Mouse (Mus musculus) hindlimb bud, embryonic 11.5 days (tissue): ENCODE measurements around the gene Spsb2.
"Not testable (repeated sequence)": the region's sequence is repeated elsewhere in the genome, so short reads cannot be mapped to it uniquely, and the experiment has no call there.

ENCODE experiments used
- DNase-seq: peaks from one replicate; pipeline ENCODE4 v3.0.0-alpha.2; 2012; ENCODE audit warnings: low read depth, low spot score; ENCODE audit errors: extremely low spot score

Spsb2 gene

DNA sequence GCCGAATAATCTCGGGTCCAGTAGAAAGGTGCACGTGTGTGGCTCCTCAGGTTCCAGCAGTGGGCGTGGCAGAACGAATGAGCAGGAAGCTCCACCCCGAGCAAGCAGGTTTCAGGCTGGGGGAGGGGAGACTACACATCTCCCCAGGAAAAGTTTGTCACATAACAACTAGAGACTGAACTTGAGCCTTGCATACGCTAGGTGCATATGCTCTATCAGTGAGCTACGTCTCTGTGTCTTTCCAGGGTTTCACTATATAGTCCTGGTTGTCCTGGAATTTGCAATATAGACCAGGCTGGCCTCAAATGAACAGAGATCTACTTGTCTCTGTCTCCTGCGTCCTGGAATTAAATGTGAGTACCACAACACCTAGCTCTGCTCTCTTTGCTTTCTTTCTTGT lies 6.1 kb upstream of the Spsb2 start:
- DNase-seq = not testable (repeated sequence)

DNA sequence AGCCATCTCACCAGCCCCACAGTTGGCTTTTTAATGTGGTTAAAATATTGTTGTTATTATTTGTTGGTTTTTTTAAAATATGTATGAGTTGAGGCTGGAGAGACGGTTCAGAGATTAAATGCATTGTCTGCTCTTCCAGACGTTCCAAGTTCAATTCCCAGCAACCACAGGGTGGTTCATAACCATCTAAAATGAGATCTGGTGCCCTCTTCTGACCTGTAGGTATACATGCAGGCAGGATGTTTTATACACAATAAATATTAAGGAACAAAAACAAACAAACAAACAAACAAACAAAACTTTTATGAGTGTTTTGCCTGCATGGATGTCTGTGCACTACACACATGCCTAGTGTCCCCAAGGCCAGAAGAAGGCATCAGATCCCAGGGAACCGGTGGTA lies 5.4 kb upstream of the Spsb2 start:
- DNase-seq = no peak

DNA sequence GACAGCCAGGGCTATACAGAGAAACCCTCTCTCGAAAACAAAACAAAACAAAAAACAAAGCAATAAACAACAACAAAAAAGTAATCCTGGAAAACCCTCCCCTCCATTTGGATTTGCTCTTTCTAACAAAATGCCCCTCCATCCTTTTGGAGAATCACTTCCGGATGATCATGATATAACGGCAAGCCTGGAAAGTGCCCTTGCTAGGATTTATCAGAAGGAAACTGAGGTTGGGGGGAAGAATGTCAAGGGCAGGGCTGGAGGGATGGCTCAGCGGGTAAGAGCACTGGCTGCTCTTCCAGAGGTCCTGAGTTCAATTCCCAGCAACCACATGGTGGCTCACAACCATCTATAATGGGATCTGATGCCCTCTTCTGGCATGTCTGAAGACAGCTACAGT lies 4.8 kb upstream of the Spsb2 start:
- not testable (repeated sequence) for DNase-seq

DNA sequence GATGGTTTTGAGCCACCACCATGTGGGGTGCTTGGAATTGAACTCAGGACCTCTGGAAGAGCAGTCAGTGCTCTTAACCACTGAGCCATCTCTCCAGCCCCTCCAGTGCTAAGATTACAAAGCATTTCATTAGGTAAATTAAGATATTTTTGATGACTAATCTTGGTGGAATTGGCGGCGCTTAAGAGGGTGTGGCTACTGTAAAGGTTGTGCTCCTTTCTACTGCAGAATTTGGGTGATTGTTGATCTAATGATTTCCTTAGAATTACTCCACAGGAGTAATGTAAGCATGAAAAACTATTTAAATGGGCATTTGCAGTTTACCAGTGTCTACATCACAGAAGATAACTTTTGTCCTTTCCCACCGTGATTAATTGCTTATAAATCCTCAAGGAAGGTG lies 4.1 kb upstream of the Spsb2 start:
- no peak for DNase-seq

DNA sequence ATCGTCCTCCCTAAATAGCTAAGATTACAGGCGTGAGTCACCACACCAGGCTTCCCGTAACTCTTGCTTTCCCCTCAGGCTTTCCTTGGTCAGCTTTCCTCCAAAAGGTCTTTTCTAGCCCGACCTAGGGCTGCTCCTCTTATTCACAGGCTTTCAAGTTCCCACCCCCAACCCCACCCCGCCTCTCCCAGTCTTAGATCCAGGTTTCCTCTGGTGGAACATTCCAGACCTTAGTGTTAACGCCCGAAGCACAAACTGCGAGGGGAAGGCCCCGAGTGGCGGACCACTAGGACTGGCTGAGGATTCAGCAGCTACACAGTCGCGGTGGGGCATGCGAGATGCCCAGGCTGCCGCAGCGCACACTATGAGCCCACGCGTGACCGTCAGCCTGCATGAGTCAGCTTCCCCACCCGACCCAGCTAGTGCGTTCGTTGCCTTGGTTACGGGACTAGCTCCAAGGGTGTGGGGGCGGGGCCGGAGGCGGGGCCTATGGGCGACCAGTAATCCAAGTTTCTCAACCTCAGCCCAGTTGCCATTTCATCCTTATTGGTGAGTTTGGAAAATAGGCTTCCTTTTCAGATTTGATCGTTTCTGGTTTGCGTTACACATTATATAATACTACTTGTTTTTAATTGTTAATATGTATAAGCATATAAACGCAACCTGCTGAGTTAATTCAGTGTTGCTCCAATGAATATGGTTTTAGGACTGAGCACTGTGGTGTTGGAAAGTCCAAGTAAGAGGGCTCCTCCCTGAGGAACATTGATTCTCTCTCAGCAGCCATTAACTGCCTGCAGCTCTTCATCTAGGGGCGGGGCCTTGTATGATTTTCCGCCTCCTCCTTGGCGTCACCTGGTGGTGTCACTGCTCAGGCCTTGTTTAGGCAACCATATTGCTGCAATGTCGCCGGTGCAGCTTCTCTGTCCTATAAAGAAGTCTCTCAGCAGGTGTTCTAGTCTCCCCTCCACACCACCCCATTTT lies 2.8 kb upstream of the Spsb2 start:
- no peak for DNase-seq

DNA sequence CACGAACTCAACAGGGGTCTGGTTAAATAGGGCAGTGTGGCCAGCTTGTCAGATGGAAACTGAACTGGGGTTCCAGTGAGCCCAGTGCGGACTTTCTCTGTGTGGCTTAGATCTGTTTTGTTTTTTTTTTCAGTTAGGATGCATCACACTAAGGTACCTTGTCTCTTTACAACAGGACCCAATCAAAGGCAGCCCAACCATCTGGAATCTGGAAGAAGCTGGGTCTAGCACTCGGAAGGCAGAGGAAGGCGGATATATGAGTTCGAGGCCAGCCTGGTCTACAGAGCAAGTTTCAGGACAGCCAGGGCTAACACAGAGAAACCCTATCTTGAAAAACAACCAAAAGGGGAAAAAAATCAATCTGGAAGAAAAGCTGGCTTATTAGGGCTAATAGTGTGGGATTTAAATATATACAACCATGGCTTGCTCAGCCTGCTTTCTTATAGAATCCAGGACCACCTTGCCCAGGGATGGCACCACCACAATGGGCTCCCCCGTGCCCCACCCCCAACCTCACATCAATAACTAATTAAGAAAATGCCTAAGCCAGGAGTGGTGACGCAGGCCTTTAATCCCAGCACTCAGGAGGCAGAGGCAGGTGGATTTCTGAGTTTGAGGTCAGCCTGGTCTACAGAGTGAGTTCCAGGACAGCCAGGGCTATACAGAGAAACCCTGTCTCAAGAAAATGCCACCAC lies 1.9 kb upstream of the Spsb2 start:
- DNase-seq = no peak

DNA sequence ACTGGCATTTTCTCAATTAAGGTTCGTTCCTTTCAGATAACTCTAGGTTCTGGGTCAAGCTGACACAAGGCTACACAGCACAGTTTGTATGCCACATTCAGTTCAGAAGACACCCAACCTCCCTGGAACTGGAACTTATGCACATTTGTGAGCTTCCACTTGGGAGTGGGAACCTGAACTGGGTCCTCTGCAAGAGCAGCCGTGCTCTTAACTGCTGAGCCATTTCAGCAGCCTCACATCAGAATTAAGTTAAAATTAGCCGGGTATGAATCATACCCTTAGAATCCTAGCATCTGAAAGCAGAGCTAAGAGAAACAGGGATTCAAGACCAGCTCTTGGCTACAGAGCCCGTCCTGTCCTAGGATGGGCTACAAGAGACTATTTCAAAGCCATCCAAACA lies 1.1 kb upstream of the Spsb2 start:
- DNase-seq = no peak

DNA sequence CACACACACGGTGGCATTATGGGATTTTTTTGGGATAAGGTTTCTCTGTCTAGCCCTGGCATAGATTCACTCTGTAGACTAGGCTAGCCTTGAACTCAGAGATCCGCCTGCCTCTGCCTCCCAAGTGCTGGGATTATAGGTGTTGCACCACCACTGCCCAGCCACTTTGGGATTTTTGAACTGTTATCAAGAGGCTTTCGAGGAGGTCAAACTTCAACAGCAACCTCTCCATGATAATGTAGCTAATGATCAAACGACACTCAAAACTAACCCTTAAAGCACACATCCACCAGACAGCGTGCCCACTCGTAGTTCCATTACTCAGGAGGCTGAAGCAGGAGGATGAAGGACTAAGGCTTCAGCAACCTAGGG lies 489 bp upstream of the Spsb2 start:
- DNase-seq = no peak

DNA sequence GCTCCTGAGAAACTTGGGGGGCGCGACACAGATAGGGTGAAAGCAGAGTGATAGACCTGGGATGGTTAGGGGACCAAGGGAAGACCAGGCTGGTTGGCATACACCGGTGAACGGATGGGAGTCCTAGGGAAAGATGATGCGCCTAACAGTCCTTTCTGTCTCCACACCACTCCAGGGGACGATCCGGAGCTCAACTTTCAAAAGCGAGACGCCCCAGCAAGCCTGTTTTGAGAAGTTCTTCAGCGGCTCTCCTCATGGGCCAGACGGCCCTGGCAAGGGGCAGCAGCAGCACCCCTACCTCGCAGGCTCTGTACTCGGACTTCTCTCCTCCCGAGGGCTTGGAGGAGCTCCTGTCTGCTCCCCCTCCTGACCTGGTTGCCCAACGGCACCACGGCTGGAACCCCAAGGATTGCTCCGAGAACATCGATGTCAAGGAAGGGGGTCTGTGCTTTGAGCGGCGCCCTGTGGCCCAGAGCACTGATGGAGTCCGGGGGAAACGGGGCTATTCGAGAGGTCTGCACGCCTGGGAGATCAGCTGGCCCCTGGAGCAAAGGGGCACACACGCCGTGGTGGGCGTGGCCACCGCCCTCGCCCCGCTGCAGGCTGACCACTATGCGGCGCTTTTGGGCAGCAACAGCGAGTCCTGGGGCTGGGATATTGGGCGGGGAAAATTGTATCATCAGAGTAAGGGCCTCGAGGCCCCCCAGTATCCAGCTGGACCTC lies 752 bp downstream of the Spsb2 start:
- no peak for DNase-seq

DNA sequence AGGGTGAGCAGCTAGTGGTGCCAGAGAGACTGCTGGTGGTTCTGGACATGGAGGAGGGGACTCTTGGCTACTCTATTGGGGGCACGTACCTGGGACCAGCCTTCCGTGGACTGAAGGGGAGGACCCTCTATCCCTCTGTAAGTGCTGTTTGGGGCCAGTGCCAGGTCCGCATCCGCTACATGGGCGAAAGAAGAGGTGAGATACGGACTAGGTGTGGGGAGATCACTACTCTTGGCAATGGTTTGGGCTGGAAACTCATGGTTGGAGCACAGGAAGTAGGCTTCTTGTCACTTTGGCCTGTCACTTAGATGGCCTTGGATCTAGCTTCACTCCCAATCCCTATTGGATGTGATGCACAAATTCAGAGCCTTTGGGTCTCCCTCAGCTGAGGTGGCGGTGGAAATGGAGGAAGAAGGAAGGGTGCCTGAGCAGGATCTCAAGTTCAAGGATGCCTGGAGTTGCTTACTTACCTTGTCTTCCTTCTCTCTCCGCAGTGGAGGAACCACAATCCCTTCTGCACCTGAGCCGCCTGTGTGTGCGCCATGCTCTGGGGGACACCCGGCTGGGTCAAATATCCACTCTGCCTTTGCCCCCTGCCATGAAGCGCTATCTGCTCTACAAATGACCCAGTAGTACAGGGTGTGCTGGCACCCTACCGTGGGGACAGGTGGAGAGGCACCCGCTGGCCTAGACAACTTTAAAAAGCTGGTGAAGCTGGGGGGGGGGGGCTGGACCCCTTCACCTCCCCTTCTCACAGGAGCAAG lies 1.5 kb downstream of the Spsb2 start:
- no peak for DNase-seq

DNA sequence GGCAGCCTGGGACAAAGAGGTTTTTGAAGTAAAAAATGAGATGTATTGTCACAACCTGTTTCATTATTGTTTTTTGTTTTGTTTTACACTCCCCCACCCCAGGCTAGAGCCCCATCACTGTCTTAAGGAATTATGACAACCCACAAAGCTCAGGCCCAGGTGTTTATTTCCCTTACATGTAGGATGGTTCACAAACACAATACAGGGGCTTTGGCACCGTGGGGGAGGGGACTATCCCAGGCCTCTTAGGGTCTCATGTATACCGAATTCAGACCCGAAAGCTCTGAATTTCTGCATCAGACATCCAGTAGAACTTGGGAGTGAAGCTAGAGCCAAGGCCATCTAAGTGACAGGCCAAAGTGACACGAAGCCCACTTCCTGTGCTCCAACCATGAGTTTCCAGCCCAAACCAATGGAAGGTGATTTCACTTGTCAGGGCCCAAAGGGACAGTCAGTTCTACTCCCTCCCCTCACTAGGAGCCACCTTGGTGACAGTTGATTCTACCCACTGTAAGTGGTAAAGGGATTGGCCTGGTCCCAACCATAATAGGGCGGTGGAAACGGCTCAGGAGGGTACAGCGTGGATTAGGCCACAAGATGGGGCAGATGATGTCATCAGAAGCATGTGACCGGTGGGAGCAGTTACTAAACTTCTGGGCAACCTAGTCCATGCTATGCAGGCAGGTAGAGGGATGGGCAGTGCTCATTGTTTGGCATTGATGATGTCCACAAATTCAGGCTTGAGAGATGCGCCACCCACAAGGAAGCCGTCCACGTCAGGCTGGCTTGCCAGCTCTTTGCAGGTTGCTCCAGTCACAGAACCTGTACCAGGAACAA lies 2.3 kb downstream of the Spsb2 start:
- not testable (repeated sequence) for DNase-seq

DNA sequence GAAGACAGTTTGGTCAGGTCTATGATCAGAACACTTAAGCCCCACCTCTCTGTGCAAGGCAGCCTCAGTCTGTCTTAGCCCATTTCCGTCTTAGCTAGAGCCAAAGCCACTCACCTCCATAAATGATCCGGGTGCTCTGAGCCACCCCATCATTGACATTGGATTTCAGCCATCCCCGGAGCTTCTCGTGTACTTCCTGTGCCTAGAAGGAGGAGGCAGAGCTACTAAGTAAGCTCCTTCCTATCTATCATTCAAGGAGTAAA lies 2.9 kb downstream of the Spsb2 start:
- DNase-seq = no peak

DNA sequence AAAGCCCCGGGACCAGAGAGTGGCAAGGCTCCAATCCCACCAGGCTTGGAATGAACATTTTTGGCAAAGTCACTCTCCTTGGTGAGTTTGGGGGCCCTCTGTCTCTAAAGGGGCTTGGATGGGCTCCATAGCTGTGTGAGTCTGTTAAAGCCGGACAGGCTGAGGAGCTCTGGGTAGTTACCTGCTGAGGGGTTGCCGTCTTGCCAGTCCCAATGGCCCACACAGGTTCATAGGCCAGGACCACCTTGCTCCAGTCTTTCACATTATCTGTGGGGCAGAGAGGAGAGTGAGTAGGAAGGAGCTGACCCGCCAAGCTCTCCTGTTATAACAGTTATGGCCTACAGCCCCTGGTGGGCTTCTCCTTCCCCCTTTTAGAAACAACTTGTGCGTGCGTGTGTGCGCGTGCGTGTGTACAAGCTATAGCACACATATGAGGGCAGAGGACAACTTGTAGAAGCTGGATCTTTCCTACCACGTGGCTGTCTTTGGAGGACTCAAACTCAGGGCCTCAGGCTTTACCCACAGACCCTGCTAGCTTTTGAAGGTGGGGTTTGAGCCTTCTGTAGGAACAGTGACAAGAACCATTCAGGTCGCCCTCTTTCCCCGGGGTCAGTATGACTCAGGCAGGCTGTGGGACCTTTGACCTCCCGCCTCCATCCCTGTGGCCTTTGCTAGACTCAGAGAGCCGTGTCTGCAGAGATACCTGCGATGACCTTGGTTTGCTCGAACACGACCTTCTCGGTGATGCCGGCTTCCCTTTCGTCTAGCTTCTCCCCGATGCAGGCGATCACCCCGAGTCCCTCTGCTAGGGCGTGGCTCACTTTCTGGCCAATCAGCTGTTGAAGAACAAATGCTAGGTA lies 3.5 kb downstream of the Spsb2 start:
- DNase-seq = no peak

DNA sequence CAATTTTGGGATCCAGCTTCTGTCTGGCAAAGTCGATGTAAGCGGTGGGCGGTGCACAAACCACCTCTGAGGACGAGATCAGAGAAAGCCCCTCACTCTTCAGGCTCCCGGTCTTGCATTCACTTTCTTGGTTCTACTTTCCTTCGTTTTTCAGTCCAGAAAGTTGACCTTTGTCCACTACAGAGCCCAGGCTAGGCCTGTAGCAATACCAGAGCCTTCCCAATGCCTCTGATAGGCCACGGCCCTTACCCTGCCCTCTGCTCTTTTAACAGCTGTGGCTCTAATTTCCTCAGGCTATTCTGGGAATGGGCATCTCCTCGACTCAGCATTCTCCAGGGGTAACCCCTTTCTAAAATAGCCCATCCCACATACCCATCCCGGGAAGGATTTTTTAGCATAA lies 4.4 kb downstream of the Spsb2 start:
- DNase-seq = no peak

DNA sequence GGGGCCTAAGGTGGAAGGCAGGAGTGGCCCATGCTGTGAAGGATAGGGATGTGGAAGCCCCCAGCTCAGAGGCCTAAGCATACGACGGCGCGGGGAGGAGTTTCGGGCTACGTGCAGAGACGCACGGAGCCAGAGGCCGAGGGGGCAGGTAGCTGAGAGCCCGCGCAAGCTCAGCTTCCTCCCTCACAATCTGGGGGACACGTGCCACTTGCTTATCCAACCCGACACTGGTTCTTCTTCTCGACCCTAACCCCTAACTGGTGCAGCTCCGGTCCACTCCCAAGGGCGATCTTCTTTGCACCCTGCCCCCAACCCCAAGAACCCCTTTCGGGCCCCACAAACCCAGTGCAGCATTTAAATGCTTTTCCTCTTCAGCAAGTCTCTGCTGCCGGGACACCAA lies 5.0 kb downstream of the Spsb2 start:
- DNase-seq = no peak

DNA sequence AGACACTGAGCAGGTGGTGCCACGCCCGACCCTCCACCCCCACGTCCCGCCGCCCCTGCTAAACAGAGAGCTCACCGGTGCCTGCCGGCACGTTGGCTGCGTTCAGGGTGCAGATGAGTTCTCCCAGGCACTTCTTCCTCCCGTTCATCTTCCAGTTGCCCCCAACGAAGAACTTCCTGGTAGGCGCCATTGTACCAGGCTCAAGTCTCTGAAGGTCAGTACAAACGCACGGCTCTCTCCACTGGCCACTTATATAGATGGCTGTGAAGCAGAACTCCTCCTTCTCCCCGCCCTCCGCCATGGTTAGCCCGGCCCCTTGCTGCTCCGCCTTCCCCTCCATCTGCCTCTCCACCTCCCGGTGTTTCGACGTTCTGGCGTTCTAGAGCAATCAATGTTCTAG lies 5.5 kb downstream of the Spsb2 start, which contains the start of gene Tpi1:
Tpi1 (minus strand) TSS at position 364 of the 400 bp plus-strand sequence.
- DNase-seq = peak; percentile 71

DNA sequence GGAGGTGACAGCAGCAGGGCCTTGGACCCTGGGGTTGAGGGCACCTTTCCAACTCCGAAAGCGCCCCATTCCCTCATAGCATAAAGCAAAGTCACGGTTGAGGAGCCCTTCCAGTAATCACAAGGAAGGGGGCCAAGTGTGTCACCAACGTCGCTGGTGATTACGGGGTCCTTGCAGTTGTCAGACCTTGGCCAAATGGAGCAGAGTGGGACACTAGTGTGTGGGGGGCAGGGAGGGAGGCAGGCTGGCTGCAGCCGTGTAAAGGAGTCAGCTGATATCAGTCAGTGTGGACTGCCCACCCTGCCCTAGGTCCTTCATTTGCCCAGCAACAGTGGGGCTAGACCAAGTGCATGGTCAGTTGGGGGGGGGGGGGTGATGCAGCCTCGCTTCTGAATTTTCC lies 6.0 kb downstream of the Spsb2 start:
- no peak for DNase-seq

DNA sequence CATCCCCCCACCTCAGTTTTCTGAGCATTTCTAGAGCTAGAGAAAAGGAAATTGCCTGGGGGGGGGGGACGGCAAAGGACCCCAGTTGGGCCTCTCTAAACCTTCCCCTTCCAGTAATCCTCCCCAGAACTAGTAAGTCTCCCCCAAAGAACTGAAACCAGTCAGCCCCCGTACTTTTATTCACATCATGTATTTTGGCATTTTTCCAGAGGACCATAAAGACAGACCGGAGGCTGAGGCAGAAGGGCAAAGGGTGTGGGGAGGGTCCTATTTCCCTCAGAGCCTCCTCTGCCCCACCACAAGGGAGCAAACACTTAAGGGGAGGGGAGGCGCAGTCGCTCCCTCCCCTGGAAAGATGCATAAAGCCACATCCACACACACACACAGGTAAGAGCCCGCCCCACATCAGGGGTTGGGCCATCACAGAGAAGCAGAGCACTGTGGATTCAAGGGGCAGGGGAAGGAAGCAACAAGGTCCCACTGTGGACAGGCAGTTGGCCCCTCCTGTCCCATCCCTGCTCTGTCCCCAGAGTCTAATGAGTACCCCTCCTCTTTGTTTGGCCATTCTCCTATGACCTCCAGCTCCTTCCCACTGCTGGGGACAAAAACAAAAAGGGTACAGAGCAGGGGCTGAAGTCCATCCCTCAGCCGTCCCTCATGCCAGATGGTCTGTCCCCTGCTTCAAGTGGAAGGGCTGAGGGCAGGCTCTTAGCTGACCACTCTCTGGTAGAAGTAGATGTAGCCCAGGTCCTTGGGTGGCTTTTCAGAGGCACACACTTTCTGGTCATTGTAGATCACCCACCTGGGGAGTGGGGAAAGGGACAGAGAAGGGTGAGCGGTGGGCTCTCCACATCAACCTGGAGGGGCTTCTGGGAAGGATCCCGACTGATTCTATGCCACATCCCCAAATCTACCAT lies 6.7 kb downstream of the Spsb2 start:
- no peak for DNase-seq
